Mouse (Mus musculus) heart, embryonic 15.5 days (tissue): ENCODE results near the gene Selenbp2. TPM values are rescaled to one million over a fixed set of nuclear protein-coding genes. Genes with fewer than 3 reads are reported as not detected.
"Not testable (repeated sequence)": the region's sequence is repeated elsewhere in the genome, so short reads cannot be mapped to it uniquely, and the experiment has no call there.

Source experiments
- ATAC-seq: fragments of 200-750 bp; cut with Nextera tagmentation; replicated peaks from 2 replicates; pipeline ENCODE4 v1.8.0; 2017; ENCODE audit warnings: low read depth, moderate TSS enrichment; ENCODE audit not compliant: insufficient number of reproducible peaks, insufficient read depth, low FRiP score
- H3K27ac ChIP-seq: fragments of 300-500 bp; sonication (generic); 2 replicates; pipeline ENCODE4 v1.5.1; 2015; ENCODE audit warnings: mild to moderate bottlenecking, inconsistent platforms
- H3K27me3 ChIP-seq: fragments of 300-500 bp; sonication (generic); 2 replicates; pipeline ENCODE4 v1.6.1; 2015; ENCODE audit warnings: inconsistent platforms
- H3K36me3 ChIP-seq: fragments of 300-500 bp; sonication (generic); 2 replicates; pipeline ENCODE4 v1.6.1; 2015; ENCODE audit warnings: mild to moderate bottlenecking, inconsistent platforms
- H3K4me1 ChIP-seq: fragments of 300-500 bp; sonication (generic); replicated peaks from 2 replicates; pipeline ENCODE4 v1.6.1; 2015; ENCODE audit warnings: inconsistent platforms
- H3K4me2 ChIP-seq: fragments of 300-500 bp; sonication (generic); 2 replicates; pipeline ENCODE4 v1.6.1; 2015; ENCODE audit warnings: inconsistent platforms, mild to moderate bottlenecking, moderate library complexity
- H3K4me3 ChIP-seq: fragments of 300-500 bp; sonication (generic); 2 replicates; pipeline ENCODE4 v1.5.1; 2015; ENCODE audit warnings: mild to moderate bottlenecking, inconsistent platforms
- H3K9ac ChIP-seq: fragments of 300-500 bp; sonication (generic); 2 replicates; pipeline ENCODE4 v1.6.1; 2015; ENCODE audit warnings: mild to moderate bottlenecking, inconsistent platforms
- H3K9me3 ChIP-seq: fragments of 300-500 bp; sonication (generic); replicated peaks from 2 replicates; pipeline ENCODE4 v1.6.1; 2016; ENCODE audit warnings: inconsistent platforms
- WGBS: fragments of 180-500 bp; shearing (Covaris S2); methylation state at CpG from one replicate; pipeline ENCODE4 v1.1.7; 2015; ENCODE audit warnings: mixed read lengths; 5-methylcytosine and 5-hydroxymethylcytosine counted together
- polyA plus RNA-seq: library from polyadenylated mRNA; unstranded; fragments of >200 nt; fragmentation: Nextera tagmentation; extraction: Ambion mirVana; gene quantifications from 2 replicates; pipeline ENCODE4 v1.2.1, GENCODE M21; 2015

The Selenbp2 gene
- polyA plus RNA-seq, 1 experiment from 2014 or later, result 3.8 TPM

- not testable (repeated sequence) for H3K9me3 ChIP-seq, H3K27me3 ChIP-seq, ATAC-seq, H3K4me3 ChIP-seq, H3K4me1 ChIP-seq, H3K36me3 ChIP-seq, H3K4me2 ChIP-seq, H3K27ac ChIP-seq, H3K9ac ChIP-seq
- WGBS, result 79% methylated on average over 6 of the region's 6 CpGs
Observed at GRCm38 (mm10) chr3:94695591-94695990, 2.2 kb downstream of the Selenbp2 start.

- H3K36me3 ChIP-seq, H3K27ac ChIP-seq, H3K9ac ChIP-seq, H3K27me3 ChIP-seq, H3K4me2 ChIP-seq, H3K9me3 ChIP-seq, H3K4me3 ChIP-seq, ATAC-seq, H3K4me1 ChIP-seq: not testable (repeated sequence)
- 82% methylated on average over 4 of the region's 4 CpGs for WGBS
Observed at GRCm38 (mm10) chr3:94696257-94696656, 2.9 kb downstream of the Selenbp2 start.

GRCm38 (mm10) chr3:94702163-94702810, 8.9 kb downstream of the Selenbp2 start:
- not testable (repeated sequence) for H3K4me3 ChIP-seq, H3K27me3 ChIP-seq, H3K9me3 ChIP-seq, H3K36me3 ChIP-seq, H3K27ac ChIP-seq, ATAC-seq, H3K4me2 ChIP-seq, H3K9ac ChIP-seq, H3K4me1 ChIP-seq
- 82% methylated on average over 7 of the region's 7 CpGs for WGBS

GRCm38 (mm10) chr3:94702856-94703255, 9.5 kb downstream of the Selenbp2 start:
- Histone ChIP-seq H3K36me3 (no peaks in the 10 kb centered on the region), H3K9me3 (no peaks in the 10 kb centered on the region), H3K27me3 (no peaks in the 10 kb centered on the region), H3K4me3 (no peak overlapping the region), H3K9ac (no peak overlapping the region), H3K27ac (no peak overlapping the region), H3K4me2 (no peak overlapping the region), H3K4me1 (no peaks in the 10 kb centered on the region)
- 82% methylated on average over 3 of the region's 3 CpGs for WGBS
- no peak for ATAC-seq

- not testable (repeated sequence) for H3K9ac ChIP-seq, H3K4me3 ChIP-seq, ATAC-seq, H3K9me3 ChIP-seq, H3K27me3 ChIP-seq, H3K36me3 ChIP-seq, H3K4me1 ChIP-seq, H3K4me2 ChIP-seq, H3K27ac ChIP-seq
- 23% methylated on average over 3 of the region's 3 CpGs for WGBS
Observed at GRCm38 (mm10) chr3:94703364-94703763, 10.0 kb downstream of the Selenbp2 start.

- not testable (repeated sequence) for H3K27me3 ChIP-seq, H3K9ac ChIP-seq, H3K4me2 ChIP-seq, H3K9me3 ChIP-seq, H3K27ac ChIP-seq, H3K4me3 ChIP-seq, H3K4me1 ChIP-seq, ATAC-seq, H3K36me3 ChIP-seq
Observed at GRCm38 (mm10) chr3:94710591-94710990, 17.2 kb downstream of the Selenbp2 start.

GRCm38 (mm10) chr3:94713424-94713823, 20.1 kb downstream of the Selenbp2 start:
- not testable (repeated sequence) for ATAC-seq, H3K27ac ChIP-seq, H3K9ac ChIP-seq, H3K9me3 ChIP-seq, H3K4me3 ChIP-seq, H3K36me3 ChIP-seq, H3K4me1 ChIP-seq, H3K27me3 ChIP-seq, H3K4me2 ChIP-seq
- WGBS, result 84% methylated on average over 3 of the region's 3 CpGs

- WGBS, result 23% methylated on average over 1 of the region's 1 CpGs
Observed at GRCm38 (mm10) chr3:94718253-94718652, 24.9 kb downstream of the Selenbp2 start.

GRCm38 (mm10) chr3:94723637-94724036, 30.3 kb downstream of the Selenbp2 start:
- ATAC-seq, H3K9ac ChIP-seq, H3K9me3 ChIP-seq, H3K27ac ChIP-seq, H3K36me3 ChIP-seq, H3K4me2 ChIP-seq, H3K27me3 ChIP-seq, H3K4me1 ChIP-seq, H3K4me3 ChIP-seq: not testable (repeated sequence)
- WGBS, result 30% methylated on average over 2 of the region's 2 CpGs

More at GRCm38 (mm10) chr3:94718253-94718652, 24.9 kb downstream of the Selenbp2 start:
- 0 out of 2 replicates have a peak, but pooled peaks have one; percentile 53 for ATAC-seq
- not testable (repeated sequence) for H3K4me1 ChIP-seq, H3K4me2 ChIP-seq, H3K9ac ChIP-seq, H3K9me3 ChIP-seq, H3K27ac ChIP-seq, H3K36me3 ChIP-seq, H3K4me3 ChIP-seq, H3K27me3 ChIP-seq

GRCm38 (mm10) chr3:94745691-94746090, 52.3 kb downstream of the Selenbp2 start:
- Histone ChIP-seq H3K36me3 (no peaks in the 10 kb centered on the region), H3K4me1 (no peaks in the 10 kb centered on the region), H3K27me3 (no peaks in the 10 kb centered on the region), H3K9ac (no peak overlapping the region), H3K4me3 (no peak overlapping the region), H3K27ac (no peak overlapping the region), H3K9me3 (no peaks in the 10 kb centered on the region), H3K4me2 (no peak overlapping the region)
- 90% methylated on average over 17 of the region's 17 CpGs for WGBS
- no peak for ATAC-seq
